In the genomic region with DNA sequence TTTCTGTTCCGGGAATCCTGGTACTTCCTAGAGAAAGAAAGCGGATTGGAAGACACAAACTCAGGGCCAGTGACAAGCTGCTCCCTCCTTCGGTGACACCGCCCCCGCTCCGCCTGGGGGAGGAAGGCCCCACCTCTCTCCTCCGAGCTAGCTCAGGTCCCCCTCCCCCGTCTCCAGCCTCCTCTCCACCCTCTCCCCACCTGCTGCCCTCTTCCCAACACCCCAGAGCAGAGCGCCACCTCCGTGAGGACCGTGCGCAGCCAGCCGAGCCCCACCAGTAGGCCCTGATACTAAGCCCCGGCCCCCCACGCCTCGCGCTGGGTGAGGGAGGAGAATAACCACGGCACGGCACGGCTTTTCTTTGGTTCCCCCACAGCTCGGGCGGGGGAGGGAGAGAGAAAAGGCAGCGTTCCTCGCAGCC, we compare ENCODE assay signal across 1 mouse cellular context.
A peak's percentile ranks its signal among the peaks of the same experiment; 100 is the strongest.
TF ChIP-seq lines count a peak whose summit lies in the region.

No protein-coding gene starts in this region.

TF ChIP-seq in C2C12, 6 proteins besides CTCF, POLR2A, EP300 and RAD21 (continued from another document):
- TF ChIP-seq FOSL1 (IDR thresholded peaks at IDR 0.05; ENCODE audit: insufficient read depth, low read length, poor library complexity, severe bottlenecking) = no peak
- no peak for TF ChIP-seq USF1 (IDR thresholded peaks at IDR 0.05; ENCODE audit: low read depth)
- TF ChIP-seq MYOD1 (IDR thresholded peaks at IDR 0.05; ENCODE audit: control insufficient read depth, insufficient read length, low read depth) = peak; percentile 18
